12 mouse cellular contexts compared by ENCODE assay signal in the genomic region with DNA sequence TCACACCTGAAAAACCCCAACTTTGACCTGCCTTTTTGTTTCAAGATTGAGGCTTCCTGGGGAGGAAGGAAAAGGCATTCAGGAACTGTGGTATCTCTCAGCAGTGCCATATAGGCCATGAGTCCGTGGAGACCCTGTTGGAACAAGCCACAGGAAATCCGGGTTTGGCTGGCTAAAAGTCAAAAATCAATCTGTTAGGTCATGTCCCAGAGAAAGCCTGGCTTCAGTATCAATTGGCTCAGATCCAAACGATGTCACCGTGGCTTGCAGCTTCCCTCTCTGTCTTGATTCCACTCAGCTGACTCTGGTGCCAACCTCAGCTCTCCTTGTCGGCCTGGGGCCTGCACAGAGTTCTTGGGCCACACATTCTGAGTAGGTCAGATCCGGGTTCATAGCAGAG.
A peak's percentile ranks its signal among the peaks of the same experiment; 100 is the strongest.
DNase-seq lines count a peak whose midpoint lies in the region; ATAC-seq and TF ChIP-seq lines count a peak whose summit lies in the region.
"Had no signal": no experiment of that assay in that cellular context is flagged by ENCODE, and none has a peak within 500 bp of the region (broad histone marks: within the 10 kb centered on the region; RNA-seq: fewer than 3 reads in every experiment).

No protein-coding gene starts in this region.

- peaks cover 18% of the 10 kb centered on the region; the same call in 1 of the 2 replicates for H3K27me3 ChIP-seq in heart, embryonic 15.5 days
- peaks cover 23% of the 10 kb centered on the region; the same call in 1 of the 2 replicates for H3K27me3 ChIP-seq in heart, embryonic 10.5 days (ENCODE audit: insufficient read depth, poor library complexity, severe bottlenecking)
- 0 out of 2 replicates have a peak, but pooled peaks cover 5% of the 10 kb centered on the region for H3K27me3 ChIP-seq in heart, postnatal 0 days (ENCODE audit: control insufficient read depth, insufficient read depth, low read length)
- H3K27me3 ChIP-seq in liver, postnatal 0 days (ENCODE audit: insufficient read depth, low read length) = no peaks in the 10 kb centered on the region
- no peaks in the 10 kb centered on the region for H3K27me3 ChIP-seq in intestine, embryonic 16.5 days (replicated peaks; ENCODE audit: control insufficient read depth, insufficient read depth, low read length)
- H3K27me3 ChIP-seq: intestine, embryonic 15.5 days; limb, embryonic 15.5 days had no signal

- no peak for DNase-seq in heart, embryonic 10.5 days (ENCODE audit: low spot score)
- DNase-seq in adrenal gland, postnatal 14 days = peak; percentile 65
- peak; percentile 28 for DNase-seq in heart, postnatal 0 days (ENCODE audit: low spot score)
- DNase-seq in liver, postnatal 0 days = peak; percentile 59
- DNase-seq in thymus, postnatal 14 days = no peak
- DNase-seq: thymus, postnatal 36 days had no signal

- no peak for TF ChIP-seq EP300 in heart, postnatal 0 days (IDR thresholded peaks at IDR 0.05; ENCODE audit: low read depth)
- TF ChIP-seq EP300 in liver, postnatal 0 days (IDR thresholded peaks at IDR 0.05; ENCODE audit: low read depth) = peak; percentile 36; the same call in 1 of the 2 replicates

- H3K9me3 ChIP-seq in heart, embryonic 15.5 days (replicated peaks) = 0 out of 2 replicates have a peak, but pooled peaks cover under 1% of the 10 kb centered on the region
- H3K9me3 ChIP-seq in heart, embryonic 10.5 days = peaks cover under 1% of the 10 kb centered on the region; the same call in 1 of the 2 replicates
- peaks cover 2% of the 10 kb centered on the region; the same call in 1 of the 2 replicates for H3K9me3 ChIP-seq in heart, postnatal 0 days (replicated peaks; ENCODE audit: control insufficient read depth, low read length)
- H3K9me3 ChIP-seq in liver, postnatal 0 days (ENCODE audit: low read length) = no peaks in the 10 kb centered on the region
- no peaks in the 10 kb centered on the region for H3K9me3 ChIP-seq in intestine, embryonic 16.5 days (ENCODE audit: control insufficient read depth, low read length)
- H3K9me3 ChIP-seq: intestine, embryonic 15.5 days; limb, embryonic 15.5 days had no signal

- no peak overlapping the region for H3K9ac ChIP-seq in heart, embryonic 15.5 days
- H3K9ac ChIP-seq in heart, postnatal 0 days (replicated peaks; ENCODE audit: low read depth, low read length) = no peak overlapping the region
- no peak overlapping the region for H3K9ac ChIP-seq in liver, postnatal 0 days (replicated peaks)
- H3K9ac ChIP-seq in intestine, embryonic 16.5 days (ENCODE audit: low read depth, low read length) = no peak overlapping the region
- H3K9ac ChIP-seq: intestine, embryonic 15.5 days; limb, embryonic 15.5 days; midbrain, embryonic 15.5 days had no signal

- peaks cover 36% of the 10 kb centered on the region for H3K4me1 ChIP-seq in heart, embryonic 15.5 days (replicated peaks)
- peaks cover 52% of the 10 kb centered on the region for H3K4me1 ChIP-seq in heart, embryonic 10.5 days
- peaks cover 17% of the 10 kb centered on the region for H3K4me1 ChIP-seq in heart, postnatal 0 days (ENCODE audit: control insufficient read depth, insufficient read depth)
- H3K4me1 ChIP-seq in liver, postnatal 0 days (ENCODE audit: insufficient read depth) = peaks cover 25% of the 10 kb centered on the region
- peaks cover 17% of the 10 kb centered on the region for H3K4me1 ChIP-seq in intestine, embryonic 16.5 days (ENCODE audit: control insufficient read depth, insufficient read depth, low read length)
- H3K4me1 ChIP-seq: midbrain, embryonic 15.5 days had no signal

- H3K4me2 ChIP-seq in heart, embryonic 15.5 days = no peak overlapping the region
- no peak overlapping the region for H3K4me2 ChIP-seq in heart, postnatal 0 days (ENCODE audit: low read depth, low read length)
- no peak overlapping the region for H3K4me2 ChIP-seq in liver, postnatal 0 days (ENCODE audit: low read depth, low read length)
- no peak overlapping the region for H3K4me2 ChIP-seq in intestine, embryonic 16.5 days (ENCODE audit: low read depth, low read length)
- H3K4me2 ChIP-seq: intestine, embryonic 15.5 days; limb, embryonic 15.5 days; midbrain, embryonic 15.5 days had no signal

- H3K4me3 ChIP-seq in heart, embryonic 15.5 days = no peak overlapping the region
- H3K4me3 ChIP-seq in heart, embryonic 10.5 days = no peak overlapping the region
- no peak overlapping the region for H3K4me3 ChIP-seq in heart, postnatal 0 days (ENCODE audit: low read depth, low read length)
- H3K4me3 ChIP-seq in liver, postnatal 0 days (ENCODE audit: low read depth, low read length) = no peak overlapping the region
- H3K4me3 ChIP-seq in intestine, embryonic 16.5 days (ENCODE audit: low read length) = no peak overlapping the region
- H3K4me3 ChIP-seq: intestine, embryonic 15.5 days; limb, embryonic 15.5 days; midbrain, embryonic 15.5 days had no signal

- 0 out of 2 replicates have a peak, but pooled peaks have one; percentile 21 for ATAC-seq in heart, embryonic 15.5 days (replicated peaks; ENCODE audit: insufficient number of reproducible peaks, insufficient read depth, low FRiP score, low read depth)
- peak; percentile 28; the same call in 1 of the 2 replicates for ATAC-seq in heart, postnatal 0 days (ENCODE audit: insufficient read depth, low read depth)
- ATAC-seq in liver, postnatal 0 days = peak; percentile 33; the same call in 1 of the 2 replicates
- no peak for ATAC-seq in megakaryocyte-erythroid progenitor cell, adult 5-6 weeks (replicated peaks; ENCODE audit: low FRiP score, low TSS enrichment, poor library complexity, severe bottlenecking)
- no peak for ATAC-seq in intestine, embryonic 16.5 days
- ATAC-seq: intestine, embryonic 15.5 days; midbrain, embryonic 15.5 days had no signal

- H3K27ac ChIP-seq in heart, embryonic 15.5 days = 0 out of 2 replicates have a peak overlapping the region, but pooled peaks have one; percentile 1
- no peak overlapping the region for H3K27ac ChIP-seq in heart, embryonic 10.5 days
- H3K27ac ChIP-seq in heart, postnatal 0 days (ENCODE audit: low read depth) = no peak overlapping the region
- no peak overlapping the region for H3K27ac ChIP-seq in liver, postnatal 0 days (ENCODE audit: low read depth)
- H3K27ac ChIP-seq in intestine, embryonic 16.5 days (ENCODE audit: low read length) = no peak overlapping the region
- H3K27ac ChIP-seq: intestine, embryonic 15.5 days; limb, embryonic 15.5 days; midbrain, embryonic 15.5 days had no signal

- H3K36me3 ChIP-seq in heart, embryonic 15.5 days = no peaks in the 10 kb centered on the region
- H3K36me3 ChIP-seq in heart, embryonic 10.5 days = no peaks in the 10 kb centered on the region
- no peaks in the 10 kb centered on the region for H3K36me3 ChIP-seq in heart, postnatal 0 days (replicated peaks; ENCODE audit: control insufficient read depth, insufficient read depth, low read length)
- no peaks in the 10 kb centered on the region for H3K36me3 ChIP-seq in liver, postnatal 0 days (replicated peaks; ENCODE audit: insufficient read depth, low read length)
- no peaks in the 10 kb centered on the region for H3K36me3 ChIP-seq in intestine, embryonic 16.5 days (ENCODE audit: control insufficient read depth, insufficient read depth, low read length)
- H3K36me3 ChIP-seq: intestine, embryonic 15.5 days; limb, embryonic 15.5 days; midbrain, embryonic 15.5 days had no signal

- 23% methylated on average over 6 of the region's 6 CpGs for WGBS in heart, embryonic 15.5 days
- WGBS in heart, embryonic 10.5 days = 40% methylated on average over 6 of the region's 6 CpGs
- 14% methylated on average over 6 of the region's 6 CpGs for WGBS in heart, postnatal 0 days
- WGBS in liver, postnatal 0 days (ENCODE audit: insufficient replicate concordance) = 11% methylated on average over 6 of the region's 6 CpGs
- 49% methylated on average over 6 of the region's 6 CpGs for WGBS in intestine, embryonic 16.5 days

- TF ChIP-seq CTCF in heart, postnatal 0 days (IDR thresholded peaks at IDR 0.05; ENCODE audit: low read depth) = no peak
- TF ChIP-seq CTCF in liver, postnatal 0 days (IDR thresholded peaks at IDR 0.05; ENCODE audit: low read depth) = no peak

Comparison
In these comparisons a context has a peak if more than half of its experiments do, and no peak if none do; other contexts are left out.
1. DNase-seq: peak in adrenal gland, postnatal 14 days (single experiment), heart, postnatal 0 days (single experiment) and liver, postnatal 0 days (single experiment); none in heart, embryonic 10.5 days (single experiment) and thymus, postnatal 14 days (single experiment).
2. ATAC-seq: peak in heart, embryonic 15.5 days (single experiment), heart, postnatal 0 days (single experiment) and liver, postnatal 0 days (single experiment); none in megakaryocyte-erythroid progenitor cell, adult 5-6 weeks (single experiment) and intestine, embryonic 16.5 days (single experiment).